Mouse (Mus musculus) heart, adult 2 months (tissue): ENCODE data around the gene Atp11a.

ENCODE experiments used
- CTCF ChIP-seq: fragments of 200-600 bp; IDR thresholded peaks from 2 replicates; pipeline ENCODE4 v1.8.1; 2022; ENCODE audit warnings: antibody characterized with exemption, mild to moderate bottlenecking, moderate library complexity
- EP300 ChIP-seq: fragments of 200-500 bp; IDR thresholded peaks from 2 replicates; pipeline ENCODE4 v1.6.1; 2011; ENCODE audit warnings: low read depth, low read length, control low read depth; ENCODE audit not compliant: insufficient read depth

DNA sequence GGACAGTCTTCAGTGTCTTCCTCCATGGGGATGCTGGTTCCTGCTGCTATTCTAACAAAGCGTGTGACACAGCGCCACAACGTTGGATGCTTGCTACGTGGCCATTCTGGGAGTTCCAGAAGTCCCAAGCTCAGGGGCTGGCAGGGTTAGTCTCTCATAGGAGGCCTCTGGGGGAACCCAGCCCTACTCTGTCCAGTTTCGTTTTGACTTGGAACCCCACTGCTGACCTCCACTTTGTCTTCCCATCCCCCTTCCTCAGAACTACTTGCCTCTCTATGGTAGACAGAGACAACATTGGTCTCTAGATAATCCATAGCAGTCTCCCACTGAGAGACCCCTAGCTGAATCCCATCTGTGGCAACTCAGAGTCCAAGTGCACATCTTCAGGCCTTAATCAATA, 149.8 kb downstream of the Atp11a start:
- TF ChIP-seq CTCF (no peak), EP300 (no peak)
